Comparison of ENCODE assay signal across 9 mouse cellular contexts in genomic region chr9:108065491-108066011, GRCm38 (mm10). TPM values are rescaled to one million over a fixed set of nuclear protein-coding genes. Genes with fewer than 3 reads are reported as not detected.
A peak's percentile ranks its signal among the peaks of the same experiment; 100 is the strongest.
DNase-seq lines count a peak whose midpoint lies in the region; ATAC-seq and TF ChIP-seq lines count a peak whose summit lies in the region.
"Had no signal": no experiment of that assay in that cellular context is flagged by ENCODE, and none has a peak within 500 bp of the region (broad histone marks: within the 10 kb centered on the region; RNA-seq: fewer than 3 reads in every experiment).

No protein-coding gene starts in this region.

- H3K9me3 ChIP-seq in hindbrain, embryonic 13.5 days, result no peaks in the 10 kb centered on the region
- no peaks in the 10 kb centered on the region for H3K9me3 ChIP-seq in limb, embryonic 14.5 days (ENCODE audit: control insufficient read depth, low read length)
- H3K9me3 ChIP-seq: neural tube, embryonic 12.5 days had no signal

- 0 out of 2 replicates have a peak, but pooled peaks have one; percentile 37 for ATAC-seq in hindbrain, embryonic 13.5 days (ENCODE audit: low FRiP score)
- no peak for ATAC-seq in limb, embryonic 14.5 days (ENCODE audit: low FRiP score, low read depth)

- peak; percentile 64; the same call in 1 of the 2 replicates for TF ChIP-seq CTCF in testis, adult 2 months (IDR thresholded peaks at IDR 0.05; ENCODE audit: control insufficient read depth, insufficient read depth, insufficient replicate concordance, low read depth, low read length)
- peak; percentile 60; the same call in 1 of the 2 replicates for TF ChIP-seq CTCF in olfactory bulb, adult 2 months (IDR thresholded peaks at IDR 0.05; ENCODE audit: insufficient read depth, low read depth, low read length)

- H3K36me3 ChIP-seq in testis, adult 2 months (ENCODE audit: control insufficient read depth, insufficient read depth, low read length), result peaks cover 3% of the 10 kb centered on the region
- peaks cover 74% of the 10 kb centered on the region for H3K36me3 ChIP-seq in hindbrain, embryonic 13.5 days
- H3K36me3 ChIP-seq in limb, embryonic 14.5 days (ENCODE audit: control insufficient read depth, insufficient read depth, low read length), result peaks cover 49% of the 10 kb centered on the region

- no peak overlapping the region for H3K27ac ChIP-seq in testis, adult 2 months (ENCODE audit: control insufficient read depth, insufficient read depth, low read depth, low read length)
- no peak overlapping the region for H3K27ac ChIP-seq in hindbrain, embryonic 13.5 days
- H3K27ac ChIP-seq in limb, embryonic 14.5 days (replicated peaks; ENCODE audit: low read depth, low read length), result no peak overlapping the region
- no peak overlapping the region for H3K27ac ChIP-seq in olfactory bulb, adult 2 months (ENCODE audit: insufficient read depth, low read depth, low read length)
- H3K27ac ChIP-seq: neural tube, embryonic 12.5 days had no signal

- no peak for TF ChIP-seq POLR2A in testis, adult 2 months (IDR thresholded peaks at IDR 0.05; ENCODE audit: control insufficient read depth, low read depth, low read length)
- no peak for TF ChIP-seq POLR2A in limb, embryonic 14.5 days (IDR thresholded peaks at IDR 0.05; ENCODE audit: borderline replicate concordance, extremely low read depth, insufficient read depth, insufficient read length)
- TF ChIP-seq POLR2A in olfactory bulb, adult 2 months (IDR thresholded peaks at IDR 0.05; ENCODE audit: insufficient read depth, low read depth, low read length), result no peak

- 51% methylated on average over 5 of the region's 5 CpGs for WGBS in hindbrain, embryonic 13.5 days
- 52% methylated on average over 5 of the region's 5 CpGs for WGBS in limb, embryonic 14.5 days
- WGBS in olfactory bulb, adult 2 months, result 43% methylated on average over 5 of the region's 5 CpGs

- H3K4me3 ChIP-seq in testis, adult 2 months (ENCODE audit: control insufficient read depth, low read depth, low read length), result no peak overlapping the region
- no peak overlapping the region for H3K4me3 ChIP-seq in hindbrain, embryonic 13.5 days
- H3K4me3 ChIP-seq in limb, embryonic 14.5 days (replicated peaks; ENCODE audit: low read length), result no peak overlapping the region
- H3K4me3 ChIP-seq in olfactory bulb, adult 2 months (ENCODE audit: insufficient read depth, low read depth, low read length), result no peak overlapping the region
- H3K4me3 ChIP-seq: neural tube, embryonic 12.5 days had no signal

- no peak for DNase-seq in testis, postnatal 14 days (ENCODE audit: low spot score)
- DNase-seq in adrenal gland, adult 2 months, result peak; percentile 74
- peak; percentile 80 for DNase-seq in embryo, embryonic 10.5 days (ENCODE audit: low spot score)
- DNase-seq in limb, embryonic 14.5 days (ENCODE audit: low spot score), result peak; percentile 40
- DNase-seq in ovary, postnatal 14 days (ENCODE audit: low spot score), result no peak

- no peaks in the 10 kb centered on the region for H3K4me1 ChIP-seq in testis, adult 2 months (ENCODE audit: control insufficient read depth, insufficient read depth, low read length)
- H3K4me1 ChIP-seq in hindbrain, embryonic 13.5 days (replicated peaks), result no peaks in the 10 kb centered on the region
- no peaks in the 10 kb centered on the region for H3K4me1 ChIP-seq in limb, embryonic 14.5 days (ENCODE audit: control insufficient read depth, insufficient read depth, low read length)
- H3K4me1 ChIP-seq in olfactory bulb, adult 2 months (ENCODE audit: control insufficient read depth, insufficient read depth, low read length), result peaks cover 3% of the 10 kb centered on the region
- H3K4me1 ChIP-seq: neural tube, embryonic 12.5 days had no signal

- H3K9ac ChIP-seq in hindbrain, embryonic 13.5 days, result no peak overlapping the region
- H3K9ac ChIP-seq in limb, embryonic 14.5 days (ENCODE audit: low read depth, low read length, severe bottlenecking), result no peak overlapping the region
- H3K9ac ChIP-seq: neural tube, embryonic 12.5 days had no signal

- no peak overlapping the region for H3K4me2 ChIP-seq in hindbrain, embryonic 13.5 days
- H3K4me2 ChIP-seq in limb, embryonic 14.5 days (replicated peaks; ENCODE audit: low read depth, low read length, severe bottlenecking), result no peak overlapping the region
- H3K4me2 ChIP-seq: neural tube, embryonic 12.5 days had no signal

- H3K27me3 ChIP-seq in testis, adult 2 months (ENCODE audit: control insufficient read depth, insufficient read depth, low read length), result no peaks in the 10 kb centered on the region
- H3K27me3 ChIP-seq in hindbrain, embryonic 13.5 days, result no peaks in the 10 kb centered on the region
- H3K27me3 ChIP-seq in limb, embryonic 14.5 days (ENCODE audit: control insufficient read depth, insufficient read depth, low read length), result no peaks in the 10 kb centered on the region
- H3K27me3 ChIP-seq: neural tube, embryonic 12.5 days had no signal

RNA-seq across cellular contexts. Expression of gene Amigo3, which starts 12.6 kb away (rescaled TPM):
- polyA plus RNA-seq in testis, adult 2 months (2012; rRNA removed), result 1.3 and 1.4 TPM in 2 replicates
- total RNA-seq in adrenal gland, adult 2 months (2021), result 1 to 10 TPM; 4.4 to 4.5 TPM
- 6.6 and 9.4 TPM in 2 replicates for polyA plus RNA-seq in adrenal gland, adult 2 months (2012; rRNA removed)
- 3.1 and 3.4 TPM in 2 replicates for polyA plus RNA-seq in hindbrain, embryonic 13.5 days (2015; fragmentation: Nextera tagmentation; extraction: Ambion mirVana)
- 5.0 and 6.8 TPM in 2 replicates for polyA plus RNA-seq in limb, embryonic 14.5 days (2012; rRNA removed)
- polyA plus RNA-seq in limb, embryonic 14.5 days (2014; fragmentation: Nextera tagmentation; extraction: Ambion mirVana), result 4.7 and 4.8 TPM in 2 replicates
- not detected in 2 replicates for polyA plus RNA-seq in olfactory bulb, adult 2 months (2012; ENCODE audit: insufficient read depth, insufficient read length, low replicate concordance, missing spikeins)

RNA-seq across cellular contexts. Expression of gene Mst1, which starts 14.7 kb away (rescaled TPM):
- 0.59 and 0.90 TPM in 2 replicates for polyA plus RNA-seq in testis, adult 2 months (2012; rRNA removed)
- total RNA-seq in adrenal gland, adult 2 months (2021), result under 1 TPM; 0.17 to 0.86 TPM
- 0.23 and 0.44 TPM in 2 replicates for polyA plus RNA-seq in adrenal gland, adult 2 months (2012; rRNA removed)
- not detected in 2 replicates for polyA plus RNA-seq in hindbrain, embryonic 13.5 days (2015; fragmentation: Nextera tagmentation; extraction: Ambion mirVana)
- 0.93 and 1.1 TPM in 2 replicates for polyA plus RNA-seq in limb, embryonic 14.5 days (2012; rRNA removed)
- polyA plus RNA-seq in limb, embryonic 14.5 days (2014; fragmentation: Nextera tagmentation; extraction: Ambion mirVana), result 1.3 and 1.6 TPM in 2 replicates
- polyA plus RNA-seq in olfactory bulb, adult 2 months (2012; ENCODE audit: insufficient read depth, insufficient read length, low replicate concordance, missing spikeins), result not detected in 2 replicates

RNA-seq across cellular contexts. Expression of gene Gmppb, which starts 16.5 kb away (rescaled TPM):
- 21.5 and 21.6 TPM in 2 replicates for polyA plus RNA-seq in testis, adult 2 months (2012; rRNA removed)
- total RNA-seq in adrenal gland, adult 2 months (2021), result 10 to 100 TPM; 17.8 to 32.4 TPM
- polyA plus RNA-seq in adrenal gland, adult 2 months (2012; rRNA removed), result 8.6 and 10.7 TPM in 2 replicates
- polyA plus RNA-seq in hindbrain, embryonic 13.5 days (2015; fragmentation: Nextera tagmentation; extraction: Ambion mirVana), result 20.1 and 21.1 TPM in 2 replicates
- polyA plus RNA-seq in limb, embryonic 14.5 days (2012; rRNA removed), result 30.4 and 32.1 TPM in 2 replicates
- polyA plus RNA-seq in limb, embryonic 14.5 days (2014; fragmentation: Nextera tagmentation; extraction: Ambion mirVana), result 37.4 and 41.3 TPM in 2 replicates
- polyA plus RNA-seq in olfactory bulb, adult 2 months (2012; ENCODE audit: insufficient read depth, insufficient read length, low replicate concordance, missing spikeins), result not detected in 2 replicates

RNA-seq across cellular contexts. Expression of gene Rnf123, which starts 17.6 kb away (rescaled TPM):
- polyA plus RNA-seq in testis, adult 2 months (2012; rRNA removed), result 82.8 and 86.7 TPM in 2 replicates
- total RNA-seq in adrenal gland, adult 2 months (2021), result 10 to 100 TPM; 65.5 to 66.0 TPM
- 88.9 and 93.6 TPM in 2 replicates for polyA plus RNA-seq in adrenal gland, adult 2 months (2012; rRNA removed)
- polyA plus RNA-seq in hindbrain, embryonic 13.5 days (2015; fragmentation: Nextera tagmentation; extraction: Ambion mirVana), result 42.8 and 43.1 TPM in 2 replicates
- 67.9 and 89.0 TPM in 2 replicates for polyA plus RNA-seq in limb, embryonic 14.5 days (2012; rRNA removed)
- 32.4 and 33.0 TPM in 2 replicates for polyA plus RNA-seq in limb, embryonic 14.5 days (2014; fragmentation: Nextera tagmentation; extraction: Ambion mirVana)
- not detected in 2 replicates for polyA plus RNA-seq in olfactory bulb, adult 2 months (2012; ENCODE audit: insufficient read depth, insufficient read length, low replicate concordance, missing spikeins)

RNA-seq across cellular contexts. Expression of gene Apeh, which starts 28.9 kb away (rescaled TPM):
- 19.2 and 21.2 TPM in 2 replicates for polyA plus RNA-seq in testis, adult 2 months (2012; rRNA removed)
- 10 to 100 TPM; 90.2 to 91.6 TPM for total RNA-seq in adrenal gland, adult 2 months (2021)
- polyA plus RNA-seq in adrenal gland, adult 2 months (2012; rRNA removed), result 96.2 and 121 TPM in 2 replicates
- 57.7 and 57.8 TPM in 2 replicates for polyA plus RNA-seq in hindbrain, embryonic 13.5 days (2015; fragmentation: Nextera tagmentation; extraction: Ambion mirVana)
- 55.6 and 64.6 TPM in 2 replicates for polyA plus RNA-seq in limb, embryonic 14.5 days (2012; rRNA removed)
- polyA plus RNA-seq in limb, embryonic 14.5 days (2014; fragmentation: Nextera tagmentation; extraction: Ambion mirVana), result 38.6 and 41.3 TPM in 2 replicates
- polyA plus RNA-seq in olfactory bulb, adult 2 months (2012; ENCODE audit: insufficient read depth, insufficient read length, low replicate concordance, missing spikeins), result not detected in 2 replicates

Comparison
In these comparisons a context has a peak if more than half of its experiments do, and no peak if none do; other contexts are left out.
1. DNase-seq: peak in adrenal gland, adult 2 months (single experiment), embryo, embryonic 10.5 days (single experiment) and limb, embryonic 14.5 days (single experiment); none in testis, postnatal 14 days (single experiment) and ovary, postnatal 14 days (single experiment).